Mouse (Mus musculus): Measurements from ENCODE around the gene Irgq. TPM values are rescaled to one million over a fixed set of nuclear protein-coding genes. Genes with fewer than 3 reads are reported as not detected.
"Not testable (repeated sequence)": the region's sequence is repeated elsewhere in the genome, so short reads cannot be mapped to it uniquely, and the experiment has no call there.

Gene Irgq
- polyA plus RNA-seq, 1 experiment, result 3.4 TPM

DNA sequence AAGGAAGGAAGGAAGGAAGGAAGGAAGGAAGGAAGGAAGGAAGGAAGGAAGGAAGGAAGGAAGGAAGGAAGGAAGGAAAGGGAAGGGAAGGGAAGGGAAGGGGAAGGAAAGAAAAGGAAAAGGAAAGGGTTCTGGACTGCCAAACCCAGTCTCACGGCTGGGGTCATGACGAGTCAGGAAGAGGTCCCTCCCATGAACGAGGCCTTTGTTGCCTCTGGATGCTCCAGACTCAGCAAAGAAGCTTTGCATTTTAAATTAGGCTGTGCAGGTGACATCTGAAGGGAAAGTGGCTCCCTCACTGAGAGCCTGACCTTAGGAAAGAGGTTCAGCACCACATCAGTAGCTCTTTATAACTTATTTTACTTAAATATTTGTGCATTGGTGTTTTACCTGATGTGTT is 11.4 kb upstream of the Irgq start:
- WGBS, result 51% methylated on average over 3 of the region's 3 CpGs
- H3K27ac ChIP-seq (ENCODE audit: control insufficient read depth, insufficient read depth, low read depth, low read length, poor library complexity), result no peak overlapping the region
- no peaks in the 10 kb centered on the region for H3K4me1 ChIP-seq (ENCODE audit: control insufficient read depth, insufficient read depth, low read length)
- no peak overlapping the region for H3K4me3 ChIP-seq (replicated peaks; ENCODE audit: control insufficient read depth, low read depth, low read length)
- TF ChIP-seq POLR2A (IDR thresholded peaks at IDR 0.05; ENCODE audit: borderline replicate concordance, control insufficient read depth, low read depth, low read length), result no peak
- no peak for TF ChIP-seq CTCF (IDR thresholded peaks at IDR 0.05; ENCODE audit: control insufficient read depth, insufficient read depth, low read length)

GRCm38 (mm10) chr7:24520054-24520453 is 10.4 kb upstream of the Irgq start:
- not testable (repeated sequence) for H3K4me1 ChIP-seq (ENCODE audit: control insufficient read depth, insufficient read depth, low read length)
- 78% methylated on average over 10 of the region's 10 CpGs for WGBS

DNA sequence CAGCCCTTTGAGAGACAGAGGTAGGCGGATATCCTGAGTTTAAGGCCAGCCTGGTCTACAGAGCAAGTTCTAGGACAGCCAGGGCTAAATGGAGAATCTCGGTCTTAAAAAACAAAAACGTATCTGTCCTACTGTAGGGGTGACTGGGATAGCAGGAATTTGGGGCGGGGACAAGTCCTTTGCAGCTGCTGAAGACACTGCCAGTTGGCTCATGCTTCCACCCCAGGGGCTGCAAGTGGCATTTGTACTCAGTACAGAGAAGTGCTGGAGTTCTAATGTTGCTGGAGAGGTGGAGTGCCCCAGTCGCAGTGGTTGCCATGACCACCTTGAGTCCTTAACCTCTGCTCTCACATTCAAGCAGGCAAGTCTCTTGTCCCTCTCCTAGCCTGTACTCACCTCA is 7.7 kb upstream of the Irgq start:
- H3K4me3 ChIP-seq (replicated peaks; ENCODE audit: control insufficient read depth, low read depth, low read length), result no peak overlapping the region
- TF ChIP-seq POLR2A (IDR thresholded peaks at IDR 0.05; ENCODE audit: borderline replicate concordance, control insufficient read depth, low read depth, low read length), result no peak
- no peak for TF ChIP-seq CTCF (IDR thresholded peaks at IDR 0.05; ENCODE audit: control insufficient read depth, insufficient read depth, low read length)
- H3K27ac ChIP-seq (ENCODE audit: control insufficient read depth, insufficient read depth, low read depth, low read length, poor library complexity), result no peak overlapping the region
- 57% methylated on average over 5 of the region's 5 CpGs for WGBS
- no peaks in the 10 kb centered on the region for H3K4me1 ChIP-seq (ENCODE audit: control insufficient read depth, insufficient read depth, low read length)

More at GRCm38 (mm10) chr7:24520054-24520453, 10.4 kb upstream of the Irgq start:
- not testable (repeated sequence) for H3K27ac ChIP-seq (ENCODE audit: control insufficient read depth, insufficient read depth, low read depth, low read length, poor library complexity); H3K4me3 ChIP-seq (replicated peaks; ENCODE audit: control insufficient read depth, low read depth, low read length)

DNA sequence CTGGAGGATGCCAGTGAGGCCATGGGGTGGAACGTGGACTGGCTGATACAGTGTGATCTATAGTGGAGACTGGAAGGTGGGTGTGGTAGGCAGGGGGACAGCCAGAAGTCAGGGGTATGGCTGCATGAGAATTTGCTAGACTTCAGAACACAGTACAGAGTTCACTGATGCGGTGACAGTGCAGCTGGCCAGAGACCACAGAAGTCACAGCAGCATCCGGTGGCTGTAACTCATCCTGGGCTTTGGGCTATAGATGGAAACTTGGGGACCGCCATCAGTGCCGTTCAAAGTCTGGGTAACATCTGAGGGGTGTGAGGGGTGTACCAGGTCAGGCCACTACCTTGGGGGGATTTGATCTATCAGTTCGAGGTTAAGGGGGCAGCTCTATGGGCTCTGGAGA is 6.8 kb upstream of the Irgq start:
- Histone ChIP-seq H3K27ac (ENCODE audit: control insufficient read depth, insufficient read depth, low read depth, low read length, poor library complexity) (no peak overlapping the region), H3K4me1 (ENCODE audit: control insufficient read depth, insufficient read depth, low read length) (no peaks in the 10 kb centered on the region), H3K4me3 (replicated peaks; ENCODE audit: control insufficient read depth, low read depth, low read length) (no peak overlapping the region)
- TF ChIP-seq CTCF (IDR thresholded peaks at IDR 0.05; ENCODE audit: control insufficient read depth, insufficient read depth, low read length) (no peak), POLR2A (IDR thresholded peaks at IDR 0.05; ENCODE audit: borderline replicate concordance, control insufficient read depth, low read depth, low read length) (no peak)
- 65% methylated on average over 6 of the region's 6 CpGs for WGBS

GRCm38 (mm10) chr7:24524978-24525377 is 5.5 kb upstream of the Irgq start:
- TF ChIP-seq CTCF (IDR thresholded peaks at IDR 0.05; ENCODE audit: control insufficient read depth, insufficient read depth, low read length) (peak; percentile 1; the same call in 1 of the 2 replicates), POLR2A (IDR thresholded peaks at IDR 0.05; ENCODE audit: borderline replicate concordance, control insufficient read depth, low read depth, low read length) (no peak)
- Histone ChIP-seq H3K4me1 (ENCODE audit: control insufficient read depth, insufficient read depth, low read length) (no peaks in the 10 kb centered on the region), H3K27ac (ENCODE audit: control insufficient read depth, insufficient read depth, low read depth, low read length, poor library complexity) (no peak overlapping the region), H3K4me3 (replicated peaks; ENCODE audit: control insufficient read depth, low read depth, low read length) (no peak overlapping the region)
- 67% methylated on average over 6 of the region's 6 CpGs for WGBS

- no peak for TF ChIP-seq POLR2A (IDR thresholded peaks at IDR 0.05; ENCODE audit: borderline replicate concordance, control insufficient read depth, low read depth, low read length)
- TF ChIP-seq CTCF (IDR thresholded peaks at IDR 0.05; ENCODE audit: control insufficient read depth, insufficient read depth, low read length), result no peak
- Histone ChIP-seq H3K27ac (ENCODE audit: control insufficient read depth, insufficient read depth, low read depth, low read length, poor library complexity) (no peak overlapping the region), H3K4me3 (replicated peaks; ENCODE audit: control insufficient read depth, low read depth, low read length) (no peak overlapping the region), H3K4me1 (ENCODE audit: control insufficient read depth, insufficient read depth, low read length) (no peaks in the 10 kb centered on the region)
- WGBS, result 88% methylated on average over 12 of the region's 12 CpGs
Measured at GRCm38 (mm10) chr7:24525686-24526420, 4.6 kb upstream of the Irgq start.

- TF ChIP-seq POLR2A (IDR thresholded peaks at IDR 0.05; ENCODE audit: borderline replicate concordance, control insufficient read depth, low read depth, low read length) (no peak), CTCF (IDR thresholded peaks at IDR 0.05; ENCODE audit: control insufficient read depth, insufficient read depth, low read length) (no peak)
- WGBS, result 73% methylated on average over 11 of the region's 11 CpGs
Measured at GRCm38 (mm10) chr7:24528861-24529260, 1.6 kb upstream of the Irgq start.

DNA sequence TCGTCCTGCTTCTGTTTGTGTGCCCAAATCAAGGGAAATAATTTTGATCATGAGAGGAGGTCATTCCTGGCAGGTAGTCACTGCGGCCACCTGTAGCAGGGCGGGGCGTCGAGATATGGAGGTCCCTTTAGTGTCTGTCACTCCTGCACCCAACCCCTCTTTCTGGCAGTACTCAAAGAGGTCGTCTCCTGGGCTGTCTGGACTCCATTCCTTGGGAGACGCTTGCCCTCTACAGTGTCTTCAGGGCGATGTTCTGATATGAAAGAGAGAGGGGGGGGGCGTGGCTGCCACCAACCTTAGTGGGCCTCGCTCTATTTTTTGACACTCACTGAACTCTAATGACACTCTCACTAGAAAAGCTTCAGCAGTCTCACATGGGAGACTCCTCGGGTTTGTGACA is 909 bp upstream of the Irgq start:
- no peak for TF ChIP-seq POLR2A (IDR thresholded peaks at IDR 0.05; ENCODE audit: borderline replicate concordance, control insufficient read depth, low read depth, low read length)
- TF ChIP-seq CTCF (IDR thresholded peaks at IDR 0.05; ENCODE audit: control insufficient read depth, insufficient read depth, low read length), result no peak
- Histone ChIP-seq H3K27ac (ENCODE audit: control insufficient read depth, insufficient read depth, low read depth, low read length, poor library complexity) (no peak overlapping the region), H3K4me3 (replicated peaks; ENCODE audit: control insufficient read depth, low read depth, low read length) (peak overlapping the region; percentile 77), H3K4me1 (ENCODE audit: control insufficient read depth, insufficient read depth, low read length) (peaks cover 1% of the 10 kb centered on the region; the same call in 1 of the 2 replicates)
- 48% methylated on average over 11 of the region's 11 CpGs for WGBS

More at GRCm38 (mm10) chr7:24528861-24529260, 1.6 kb upstream of the Irgq start:
- Histone ChIP-seq H3K27ac (ENCODE audit: control insufficient read depth, insufficient read depth, low read depth, low read length, poor library complexity) (no peak overlapping the region), H3K4me3 (replicated peaks; ENCODE audit: control insufficient read depth, low read depth, low read length) (no peak overlapping the region), H3K4me1 (ENCODE audit: control insufficient read depth, insufficient read depth, low read length) (peaks cover 1% of the 10 kb centered on the region; the same call in 1 of the 2 replicates)
